Mouse (Mus musculus) hindbrain, embryonic 14.5 days (tissue): ENCODE measurements around the gene Slc35f6. TPM values are rescaled to one million over a fixed set of nuclear protein-coding genes. Genes with fewer than 3 reads are reported as not detected.

Experiments
- ATAC-seq: fragments of 200-750 bp; cut with Nextera tagmentation; 2 replicates; pipeline ENCODE4 v1.8.0; 2017; ENCODE audit warnings: moderate number of reproducible peaks, mild to moderate bottlenecking, moderate TSS enrichment, moderate library complexity; ENCODE audit not compliant: low FRiP score
- DNase-seq: peaks from one replicate; pipeline ENCODE4 v3.0.0-alpha.2; 2015; ENCODE audit warnings: low spot score
- H3K27ac ChIP-seq: fragments of 300-500 bp; sonication (generic); 2 replicates; pipeline ENCODE4 v1.5.1; 2014; ENCODE audit warnings: mild to moderate bottlenecking, moderate library complexity
- H3K27me3 ChIP-seq: fragments of 300-500 bp; sonication (generic); 2 replicates; pipeline ENCODE4 v1.6.1; 2014; ENCODE audit warnings: mild to moderate bottlenecking, low read length, mixed read lengths; ENCODE audit not compliant: control insufficient read depth, insufficient read depth
- H3K36me3 ChIP-seq: fragments of 300-500 bp; sonication (generic); replicated peaks from 2 replicates; pipeline ENCODE4 v1.6.1; 2014; ENCODE audit not compliant: control insufficient read depth, insufficient read depth
- H3K4me1 ChIP-seq: fragments of 300-500 bp; sonication (generic); replicated peaks from 2 replicates; pipeline ENCODE4 v1.6.1; 2014; ENCODE audit warnings: antibody characterized with exemption, low read length, mixed read lengths; ENCODE audit not compliant: control insufficient read depth, insufficient read depth
- H3K4me2 ChIP-seq: fragments of 300-500 bp; sonication (generic); replicated peaks from 2 replicates; pipeline ENCODE4 v1.6.1; 2014; ENCODE audit warnings: mild to moderate bottlenecking, moderate library complexity
- H3K4me3 ChIP-seq: fragments of 300-500 bp; sonication (generic); replicated peaks from 2 replicates; pipeline ENCODE4 v1.5.1; 2014; ENCODE audit warnings: mild to moderate bottlenecking, low read length
- H3K9ac ChIP-seq: fragments of 300-500 bp; sonication (generic); 2 replicates; pipeline ENCODE4 v1.6.1; 2014
- H3K9me3 ChIP-seq: fragments of 300-500 bp; sonication (generic); 2 replicates; pipeline ENCODE4 v1.6.1; 2016; ENCODE audit warnings: low read length; ENCODE audit not compliant: control insufficient read depth
- WGBS: fragments of 180-500 bp; shearing (Covaris S2); extraction: QIAGEN DNeasy Blood & Tissue Kit; methylation state at CpG from one replicate; pipeline ENCODE4 v1.1.7; 2014; 5-methylcytosine and 5-hydroxymethylcytosine counted together
- polyA plus RNA-seq: library from polyadenylated mRNA; unstranded; fragments of >200 nt; fragmentation: Nextera tagmentation; extraction: Ambion mirVana; gene quantifications from 2 replicates; pipeline ENCODE4 v1.2.1, GENCODE M21; 2014

Slc35f6 gene
- polyA plus RNA-seq, 1 experiment from 2014 or later, result 33.3 TPM

DNA sequence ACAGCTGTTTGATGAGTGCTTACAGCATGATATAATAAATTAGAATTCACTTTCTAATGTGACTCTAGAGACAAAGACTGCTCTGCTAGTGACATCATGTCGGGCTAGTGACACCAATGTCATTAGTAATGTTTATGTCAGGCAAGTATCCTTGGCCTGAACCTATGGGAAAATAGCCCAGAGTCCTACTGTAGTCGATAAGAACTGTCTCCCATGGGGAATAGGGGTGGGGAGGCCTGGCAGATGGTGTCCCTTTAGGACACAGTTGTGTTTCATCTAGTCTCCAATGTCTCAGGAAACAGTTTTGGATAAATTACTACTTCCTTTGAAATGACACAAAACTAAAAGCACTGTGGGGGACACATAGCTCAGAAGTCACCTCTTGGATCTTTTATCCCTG is 1.7 kb upstream of the Slc35f6 start:
- H3K4me2 ChIP-seq, result no peak overlapping the region
- WGBS, result 63% methylated on average over 2 of the region's 2 CpGs
- no peaks in the 10 kb centered on the region for H3K27me3 ChIP-seq
- no peak for DNase-seq
- no peaks in the 10 kb centered on the region for H3K36me3 ChIP-seq
- H3K9ac ChIP-seq, result no peak overlapping the region
- no peak overlapping the region for H3K27ac ChIP-seq
- peaks cover 16% of the 10 kb centered on the region for H3K4me1 ChIP-seq
- no peaks in the 10 kb centered on the region for H3K9me3 ChIP-seq
- no peak for ATAC-seq
- H3K4me3 ChIP-seq, result no peak overlapping the region

DNA sequence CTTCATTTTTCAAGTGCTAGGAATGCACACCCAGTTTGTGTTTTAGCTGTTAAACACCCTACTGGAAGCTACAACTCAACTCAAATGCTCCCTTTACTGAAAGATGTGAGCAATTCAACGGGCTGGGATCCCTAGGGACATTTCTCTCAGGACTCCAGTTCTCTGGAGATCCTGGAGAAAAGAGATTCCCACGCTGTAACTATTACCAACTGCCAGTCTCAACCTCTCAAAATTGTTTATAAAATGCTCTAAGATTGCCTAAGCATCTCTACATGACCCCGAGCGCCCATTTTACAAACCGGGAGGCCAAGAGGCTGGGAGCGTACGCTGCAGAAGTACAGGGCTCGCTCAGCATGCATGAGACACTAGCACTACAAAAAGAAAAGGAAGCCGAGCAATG is 337 bp upstream of the Slc35f6 start:
- Histone ChIP-seq H3K27me3 (no peaks in the 10 kb centered on the region), H3K9ac (peak overlapping the region; percentile 84), H3K4me1 (peaks cover 16% of the 10 kb centered on the region), H3K4me2 (peak overlapping the region; percentile 88), H3K27ac (peak overlapping the region; percentile 69), H3K9me3 (no peaks in the 10 kb centered on the region), H3K4me3 (peak overlapping the region; percentile 92), H3K36me3 (0 out of 2 replicates have a peak, but pooled peaks cover 3% of the 10 kb centered on the region)
- ATAC-seq (no peak), DNase-seq (no peak)
- 13% methylated on average over 9 of the region's 9 CpGs for WGBS

DNA sequence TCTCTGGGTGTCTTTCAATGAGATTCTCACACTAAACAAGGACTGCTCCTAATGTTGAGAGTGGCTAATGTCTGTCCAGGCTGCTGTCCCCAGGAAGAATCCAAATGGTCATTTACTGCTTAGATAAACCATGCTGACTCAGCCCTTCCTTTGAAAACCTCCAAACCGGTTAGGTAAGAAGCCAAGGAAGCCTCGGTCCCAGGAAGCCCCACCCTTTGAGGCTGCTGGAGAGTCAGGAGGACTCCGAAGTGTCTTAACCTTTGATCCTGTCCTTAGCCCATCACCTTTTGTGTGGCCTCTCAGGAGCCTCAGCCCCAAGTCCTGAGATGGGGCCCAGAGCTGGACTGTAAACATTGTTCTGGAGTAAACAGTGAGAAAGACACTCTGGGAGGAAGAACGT is 1.8 kb downstream of the Slc35f6 start:
- Histone ChIP-seq H3K36me3 (0 out of 2 replicates have a peak, but pooled peaks cover 9% of the 10 kb centered on the region), H3K9ac (no peak overlapping the region), H3K27ac (no peak overlapping the region), H3K4me2 (no peak overlapping the region), H3K4me3 (no peak overlapping the region), H3K4me1 (peaks cover 16% of the 10 kb centered on the region), H3K27me3 (no peaks in the 10 kb centered on the region), H3K9me3 (no peaks in the 10 kb centered on the region)
- DNase-seq (no peak), ATAC-seq (no peak)
- 75% methylated on average over 4 of the region's 4 CpGs for WGBS

DNA sequence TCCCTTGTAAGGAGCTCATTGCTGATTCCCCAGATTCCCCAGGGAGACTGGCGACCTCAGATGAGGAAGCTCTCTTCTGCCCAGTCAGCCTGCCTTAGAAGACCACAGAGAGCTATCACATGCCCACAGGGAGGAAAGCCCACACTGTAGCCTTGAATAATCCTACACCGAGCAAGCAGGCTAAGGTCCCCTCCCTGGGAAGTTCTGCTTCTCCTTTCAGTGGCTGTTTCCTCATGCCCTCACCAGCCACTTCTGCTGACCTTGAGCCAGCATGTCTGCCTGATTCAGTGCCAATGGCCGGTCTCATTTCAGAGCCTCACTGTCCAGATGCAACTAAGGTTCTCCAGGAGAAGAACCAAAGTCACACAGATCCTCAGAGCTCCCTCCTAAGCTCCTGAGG is 3.0 kb downstream of the Slc35f6 start:
- Histone ChIP-seq H3K36me3 (peaks cover 16% of the 10 kb centered on the region), H3K27ac (no peak overlapping the region), H3K27me3 (no peaks in the 10 kb centered on the region), H3K9ac (no peak overlapping the region), H3K4me2 (no peak overlapping the region), H3K4me3 (no peak overlapping the region), H3K9me3 (no peaks in the 10 kb centered on the region), H3K4me1 (peaks cover 16% of the 10 kb centered on the region)
- DNase-seq, result no peak
- no peak for ATAC-seq
- 84% methylated on average over 3 of the region's 3 CpGs for WGBS

DNA sequence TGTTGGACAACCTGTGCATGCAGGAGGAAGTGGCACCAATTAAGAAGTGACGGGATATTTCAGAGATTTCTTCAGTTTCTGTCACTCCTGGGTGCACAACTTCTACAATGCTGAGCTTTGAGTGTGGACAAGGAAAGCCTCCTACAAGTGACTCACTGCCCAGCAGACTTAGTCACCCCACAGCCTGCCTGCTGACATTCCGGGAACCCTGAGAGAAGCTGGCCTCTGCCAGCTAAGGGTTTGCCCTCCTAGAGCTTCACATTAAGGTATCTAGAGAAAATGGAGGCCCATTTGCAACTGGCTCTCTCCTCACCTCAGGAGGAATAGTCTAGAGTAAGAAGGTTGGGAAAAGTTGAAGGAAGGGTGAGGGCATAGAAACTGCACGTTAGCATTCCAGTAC is 3.8 kb downstream of the Slc35f6 start:
- WGBS, result 91% methylated on average over 3 of the region's 3 CpGs
- ATAC-seq, result no peak

DNA sequence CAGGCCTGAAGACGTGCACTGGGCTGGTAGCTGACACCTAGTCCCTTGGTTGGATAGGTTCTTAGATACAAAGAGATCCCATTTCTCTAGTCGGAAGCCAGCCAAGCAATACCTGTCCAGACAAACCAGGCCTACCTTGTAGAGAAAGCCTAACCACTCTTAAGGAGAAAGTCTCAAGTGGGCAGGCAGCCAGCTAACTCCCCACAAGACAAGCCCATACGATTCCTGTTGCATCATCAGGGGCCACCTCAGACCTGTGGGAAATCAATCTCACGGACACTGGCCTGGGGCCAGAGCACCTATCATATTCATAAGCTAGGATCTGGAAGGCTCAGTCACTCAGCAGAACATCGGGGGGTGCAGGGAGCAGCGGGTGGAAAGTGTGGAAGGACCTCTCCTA is 5.5 kb downstream of the Slc35f6 start:
- Histone ChIP-seq H3K9ac (no peak overlapping the region), H3K4me1 (peaks cover 10% of the 10 kb centered on the region), H3K4me2 (no peak overlapping the region), H3K9me3 (no peaks in the 10 kb centered on the region), H3K27me3 (no peaks in the 10 kb centered on the region), H3K36me3 (peaks cover 40% of the 10 kb centered on the region), H3K4me3 (no peak overlapping the region), H3K27ac (no peak overlapping the region)
- 91% methylated on average over 6 of the region's 6 CpGs for WGBS
- ATAC-seq (no peak), DNase-seq (no peak)

More for the DNA sequence above, 3.8 kb downstream of the Slc35f6 start:
- peaks cover 24% of the 10 kb centered on the region for H3K36me3 ChIP-seq
- no peak overlapping the region for H3K27ac ChIP-seq
- H3K9me3 ChIP-seq, result no peaks in the 10 kb centered on the region
- H3K4me3 ChIP-seq, result no peak overlapping the region
- no peaks in the 10 kb centered on the region for H3K27me3 ChIP-seq
- H3K4me2 ChIP-seq, result no peak overlapping the region
- no peak for DNase-seq
- no peak overlapping the region for H3K9ac ChIP-seq
- H3K4me1 ChIP-seq, result peaks cover 16% of the 10 kb centered on the region

DNA sequence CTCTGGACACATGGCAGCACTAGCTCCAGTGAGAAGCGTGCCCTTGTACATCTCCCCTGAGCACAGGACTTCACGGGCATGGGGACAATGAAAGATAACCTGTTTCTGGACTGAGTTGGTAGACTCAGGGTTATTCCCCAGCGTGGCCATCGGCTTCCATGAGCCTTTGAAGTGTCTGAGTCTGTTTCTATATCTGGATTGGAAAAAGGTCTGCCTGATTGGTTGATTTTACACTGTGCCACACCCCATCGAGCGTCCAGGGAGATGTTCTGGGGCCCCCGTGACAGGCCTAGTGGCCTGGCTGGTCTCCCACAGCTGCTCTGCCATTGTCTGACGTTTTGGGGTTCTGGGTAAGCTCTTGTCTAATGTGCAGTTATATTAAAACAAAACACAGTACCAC is 7.3 kb downstream of the Slc35f6 start:
- H3K9ac ChIP-seq, result no peak overlapping the region
- ATAC-seq (no peak), DNase-seq (no peak)
- 89% methylated on average over 8 of the region's 8 CpGs for WGBS
- no peak overlapping the region for H3K27ac ChIP-seq
- H3K27me3 ChIP-seq, result no peaks in the 10 kb centered on the region
- H3K4me3 ChIP-seq, result no peak overlapping the region
- no peak overlapping the region for H3K4me2 ChIP-seq
- H3K9me3 ChIP-seq, result no peaks in the 10 kb centered on the region
- no peaks in the 10 kb centered on the region for H3K4me1 ChIP-seq
- H3K36me3 ChIP-seq, result peaks cover 48% of the 10 kb centered on the region

DNA sequence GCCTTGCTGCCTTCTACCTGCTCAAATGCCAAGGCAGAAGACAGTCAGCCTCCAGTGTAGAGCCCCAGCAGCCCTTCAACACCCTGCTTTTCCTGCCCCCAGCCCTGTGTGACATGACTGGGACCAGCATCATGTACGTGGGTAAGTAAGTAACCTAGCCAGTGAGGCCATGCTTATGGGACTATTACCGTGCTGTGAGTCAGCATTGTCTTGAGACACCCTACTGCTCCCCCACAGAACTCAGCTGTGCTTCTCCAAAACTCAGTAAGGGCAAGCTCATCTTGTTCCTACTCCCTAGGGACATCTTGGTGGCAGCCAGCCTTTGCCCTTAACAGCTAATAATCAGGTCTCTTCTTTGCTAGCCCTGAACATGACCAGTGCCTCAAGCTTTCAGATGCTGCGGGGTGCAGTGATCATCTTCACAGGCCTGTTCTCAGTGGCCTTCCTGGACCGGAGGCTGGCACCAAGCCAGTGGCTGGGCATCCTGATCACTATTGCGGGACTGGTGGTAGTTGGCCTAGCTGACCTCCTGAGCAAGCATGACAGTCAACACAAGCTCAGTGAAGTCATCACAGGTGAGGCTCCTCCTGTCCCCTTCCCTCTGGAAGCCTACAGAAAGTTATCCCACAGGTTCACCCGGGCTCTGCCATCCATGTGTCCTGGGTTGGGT is 7.9 kb downstream of the Slc35f6 start:
- H3K27ac ChIP-seq, result no peak overlapping the region
- H3K9me3 ChIP-seq, result no peaks in the 10 kb centered on the region
- peaks cover 48% of the 10 kb centered on the region for H3K36me3 ChIP-seq
- no peaks in the 10 kb centered on the region for H3K27me3 ChIP-seq
- no peak overlapping the region for H3K9ac ChIP-seq
- 88% methylated on average over 6 of the region's 6 CpGs for WGBS
- H3K4me2 ChIP-seq, result no peak overlapping the region
- no peak for ATAC-seq
- no peaks in the 10 kb centered on the region for H3K4me1 ChIP-seq
- DNase-seq, result no peak
- H3K4me3 ChIP-seq, result no peak overlapping the region

DNA sequence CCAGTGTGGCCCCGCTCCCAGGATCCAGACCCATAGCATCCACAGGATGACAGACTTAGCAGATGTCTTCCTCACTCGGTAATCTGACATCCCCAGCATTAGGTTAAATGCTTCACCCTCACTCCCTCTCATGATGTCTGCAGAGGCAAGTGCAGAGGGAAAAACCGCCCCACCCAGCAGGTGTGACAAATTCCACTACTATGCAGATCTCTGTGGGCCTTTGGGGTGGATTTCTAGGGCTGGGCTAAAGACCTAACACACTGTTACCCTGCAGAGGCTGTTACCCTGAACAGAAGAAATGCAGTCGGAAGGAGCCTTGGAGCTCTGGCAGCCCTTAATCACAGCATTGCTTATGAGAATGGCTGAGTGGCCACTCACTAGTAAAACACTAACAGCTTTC is 11.3 kb downstream of the Slc35f6 start:
- Histone ChIP-seq H3K4me1 (no peaks in the 10 kb centered on the region), H3K4me3 (no peak overlapping the region), H3K4me2 (no peak overlapping the region), H3K27ac (no peak overlapping the region), H3K27me3 (no peaks in the 10 kb centered on the region), H3K36me3 (peaks cover 39% of the 10 kb centered on the region), H3K9ac (no peak overlapping the region), H3K9me3 (no peaks in the 10 kb centered on the region)
- DNase-seq, result no peak
- 86% methylated on average over 4 of the region's 4 CpGs for WGBS
- no peak for ATAC-seq

DNA sequence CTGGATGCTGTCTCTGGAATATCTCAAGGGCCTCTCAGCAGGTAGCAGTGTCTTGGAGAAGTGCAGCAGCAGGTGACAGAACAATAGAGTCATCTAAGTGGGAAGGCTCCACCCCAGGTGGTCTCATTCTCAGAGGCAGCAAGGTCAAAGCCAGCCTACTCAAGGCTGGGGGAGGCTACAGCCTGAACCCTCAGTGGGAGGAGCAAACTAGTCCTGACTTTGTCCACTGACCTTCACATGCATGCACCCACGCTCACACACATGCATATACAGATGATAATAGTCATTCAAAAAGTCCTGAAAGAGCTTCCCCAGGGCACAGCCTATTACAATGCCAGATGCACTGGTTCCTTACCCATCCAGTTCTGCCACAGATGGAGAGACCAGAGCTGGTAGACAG is 12.5 kb downstream of the Slc35f6 start:
- DNase-seq, result no peak
- H3K36me3 ChIP-seq, result peaks cover 37% of the 10 kb centered on the region
- H3K4me1 ChIP-seq, result no peaks in the 10 kb centered on the region
- no peak overlapping the region for H3K27ac ChIP-seq
- H3K4me3 ChIP-seq, result no peak overlapping the region
- WGBS, result 74% methylated on average over 1 of the region's 1 CpGs
- H3K27me3 ChIP-seq, result no peaks in the 10 kb centered on the region
- ATAC-seq, result no peak
- H3K4me2 ChIP-seq, result no peak overlapping the region
- no peaks in the 10 kb centered on the region for H3K9me3 ChIP-seq
- H3K9ac ChIP-seq, result no peak overlapping the region
